Mouse (Mus musculus): Measurements from ENCODE around the gene Nucks1.

- TF ChIP-seq POLR2A (IDR thresholded peaks at IDR 0.05; ENCODE audit: low read depth, low read length) (no peak), CTCF (IDR thresholded peaks at IDR 0.05; ENCODE audit: extremely low read depth, insufficient read depth, insufficient read length, insufficient replicate concordance) (no peak)
These were observed 40.8 kb upstream of the Nucks1 start for GRCm38 (mm10) chr1:131869561-131869960.
